Mouse (Mus musculus) inflammation-experienced regulatory T-cells, adult 6 months (primary cell): Measurements from ENCODE around the gene Me1. TPM values are rescaled to one million over a fixed set of nuclear protein-coding genes. Genes with fewer than 3 reads are reported as not detected.

ENCODE experiments used
- ATAC-seq: one replicate; pipeline ENCODE4 v1.8.0; 2017
- polyA plus RNA-seq, 3 experiments: library from polyadenylated mRNA; unstranded; fragments of 100-300 nt; shearing (Covaris generic); gene quantifications; one replicate each; pipeline ENCODE4 v1.2.1; 2017

Gene Me1
- under 1 TPM in 1 of 3 experiments, not detected in 2; 0.09 TPM for polyA plus RNA-seq

- no peak for ATAC-seq
These were observed at the start of gene Me1 for GRCm38 (mm10) chr9:86695818-86696261. Gene Me1 (minus strand): TSS chr9:86695953.

- ATAC-seq = no peak
These were observed 48.3 kb upstream of the Me1 start for GRCm38 (mm10) chr9:86744041-86744440.

DNA sequence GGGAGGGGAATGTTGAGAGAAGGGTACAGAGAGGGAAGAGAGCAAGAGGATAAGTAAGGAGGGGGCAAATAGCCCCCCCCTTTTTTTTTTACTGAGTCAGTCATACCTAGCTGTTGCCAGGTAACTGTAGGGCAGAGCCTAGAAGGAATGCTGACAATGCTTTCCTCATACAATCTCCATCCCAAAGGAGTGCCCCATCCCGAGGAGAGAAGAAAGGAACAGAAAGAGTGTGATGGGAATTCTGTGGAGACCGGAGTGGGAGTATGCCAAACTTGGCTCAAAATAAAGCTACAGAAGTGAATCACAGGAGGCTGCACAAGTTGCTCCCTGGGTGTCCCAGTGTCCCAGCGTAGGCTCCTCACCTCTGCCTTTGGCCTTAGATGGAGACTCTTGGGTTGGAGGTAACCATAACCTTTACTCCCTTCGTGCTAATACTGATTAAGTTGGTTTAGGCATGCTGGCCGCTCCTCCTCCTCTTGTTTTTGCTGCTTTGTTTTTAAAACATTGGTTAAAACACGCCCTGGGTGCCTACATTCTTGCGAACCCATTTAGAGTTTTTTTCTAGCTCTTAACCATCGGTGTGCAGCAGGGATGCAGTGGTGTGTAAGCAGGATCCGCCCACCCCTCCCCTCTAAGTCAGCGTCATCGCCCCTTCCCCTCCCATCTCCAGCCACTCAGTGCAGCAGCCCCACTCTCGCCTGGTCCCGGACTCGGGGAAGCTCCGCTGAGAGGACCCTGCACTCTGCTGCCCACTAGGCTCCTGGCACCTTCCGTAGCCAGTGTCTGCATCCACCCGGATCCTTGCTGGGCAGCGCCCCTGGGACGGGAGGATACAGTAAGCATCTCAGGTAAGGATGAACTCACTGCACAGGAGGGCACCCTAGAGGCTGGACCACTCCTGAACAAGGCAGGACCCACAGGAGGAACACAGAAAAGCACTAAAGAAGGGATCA lies 47.5 kb upstream of the Me1 start, which contains the start of gene Prss35:
TSS of gene Prss35 (plus strand) at position 691 of the 953 bp plus-strand sequence.
- no peak for ATAC-seq

DNA sequence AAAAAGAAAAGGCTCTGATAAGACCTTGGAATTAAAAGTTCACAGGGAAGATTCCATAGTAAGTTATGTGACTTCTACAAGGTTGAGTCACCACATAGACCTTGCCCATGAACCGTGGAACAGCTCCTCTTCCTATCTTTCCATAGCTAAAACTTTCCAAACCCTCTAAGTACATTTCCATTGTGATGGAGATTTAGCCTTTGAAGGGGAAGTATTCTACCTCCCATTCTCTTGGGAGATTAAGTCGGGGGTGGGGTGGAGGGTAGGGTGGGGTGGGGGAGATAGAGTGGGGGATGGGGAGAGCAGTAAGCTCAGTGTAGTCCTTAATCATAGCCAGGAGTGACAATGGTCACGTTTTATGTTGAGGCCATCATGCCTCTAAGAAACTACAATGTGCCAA lies 44.2 kb upstream of the Me1 start:
- no peak for ATAC-seq

- ATAC-seq = no peak
These were observed 43.0 kb upstream of the Me1 start for GRCm38 (mm10) chr9:86738801-86739200.

DNA sequence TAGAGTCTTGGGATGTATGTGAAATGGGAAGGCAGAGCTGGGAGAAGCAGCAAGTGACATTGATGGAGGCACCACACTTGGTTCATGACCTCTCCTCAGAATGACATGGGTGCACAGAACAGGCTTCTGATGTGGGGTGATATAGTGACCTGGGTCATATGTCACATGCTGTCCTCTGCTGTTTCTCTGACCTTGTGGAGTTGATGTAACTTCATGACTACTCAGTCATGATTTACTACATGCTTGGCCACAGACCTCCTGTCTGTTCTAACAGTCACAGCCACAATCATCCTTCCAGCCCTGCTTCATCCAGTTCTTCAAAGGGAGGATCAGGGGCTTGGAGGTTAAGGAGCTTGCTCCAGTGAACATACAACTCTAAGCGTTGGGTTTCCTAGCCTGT lies 42.3 kb upstream of the Me1 start:
- ATAC-seq = no peak

DNA sequence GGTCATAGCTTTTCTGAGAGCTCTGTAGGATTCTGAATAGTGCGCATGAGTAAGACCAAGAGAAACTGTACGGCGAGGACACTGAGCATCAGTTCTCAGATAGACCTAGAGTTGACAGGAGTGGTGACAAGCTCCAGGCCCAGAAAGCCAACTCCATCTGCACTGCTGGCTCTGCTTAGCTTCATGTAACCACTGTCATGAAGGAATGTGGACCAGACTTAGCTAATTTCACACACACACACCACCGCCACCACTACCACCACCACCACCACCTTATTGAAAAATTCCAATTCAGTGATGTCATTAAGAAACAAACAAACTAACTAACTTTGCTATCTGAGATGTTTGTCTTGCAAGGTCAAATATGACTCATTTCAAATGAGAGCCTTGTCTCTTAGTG lies 41.2 kb upstream of the Me1 start:
- ATAC-seq = no peak

DNA sequence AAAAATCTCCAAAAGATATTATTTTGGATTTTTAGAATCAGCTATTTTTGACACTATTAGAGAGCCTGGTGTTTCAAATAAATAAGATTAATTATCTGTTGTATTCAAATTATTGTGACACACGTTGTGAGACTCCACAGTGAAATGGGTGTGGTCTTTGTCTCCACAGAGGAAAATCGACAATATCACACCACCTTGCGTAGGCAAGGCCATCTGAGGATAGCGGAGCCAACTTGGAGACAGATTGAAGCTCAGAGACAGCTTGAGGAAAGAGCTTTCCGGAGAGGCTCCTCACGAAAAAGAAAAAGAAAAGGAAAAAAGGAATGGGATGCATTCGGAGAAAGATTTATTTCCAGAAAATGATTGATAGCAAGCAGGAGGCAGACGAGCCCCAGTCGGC lies 39.0 kb upstream of the Me1 start:
- ATAC-seq = no peak

- ATAC-seq = no peak
These were observed 38.6 kb upstream of the Me1 start for GRCm38 (mm10) chr9:86734357-86734756.

DNA sequence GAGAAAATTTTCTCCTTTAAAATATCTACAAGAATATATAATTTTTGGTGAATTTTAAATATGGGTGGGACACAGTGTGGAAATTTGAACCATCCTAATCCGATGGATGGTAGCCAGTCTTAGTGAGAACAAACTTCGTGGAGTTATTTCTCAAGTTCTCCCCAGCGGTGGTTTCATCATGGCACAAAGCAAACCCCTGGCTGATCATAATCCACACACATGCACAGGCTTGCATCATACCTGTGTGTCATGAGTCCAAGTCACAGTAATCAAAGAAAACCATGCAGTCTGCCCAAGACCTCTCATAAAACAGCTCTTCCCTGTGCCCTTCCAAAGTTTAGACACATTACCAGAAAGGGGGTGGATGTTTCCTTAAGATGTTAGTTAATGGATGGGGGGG lies 34.1 kb upstream of the Me1 start:
- ATAC-seq = no peak

DNA sequence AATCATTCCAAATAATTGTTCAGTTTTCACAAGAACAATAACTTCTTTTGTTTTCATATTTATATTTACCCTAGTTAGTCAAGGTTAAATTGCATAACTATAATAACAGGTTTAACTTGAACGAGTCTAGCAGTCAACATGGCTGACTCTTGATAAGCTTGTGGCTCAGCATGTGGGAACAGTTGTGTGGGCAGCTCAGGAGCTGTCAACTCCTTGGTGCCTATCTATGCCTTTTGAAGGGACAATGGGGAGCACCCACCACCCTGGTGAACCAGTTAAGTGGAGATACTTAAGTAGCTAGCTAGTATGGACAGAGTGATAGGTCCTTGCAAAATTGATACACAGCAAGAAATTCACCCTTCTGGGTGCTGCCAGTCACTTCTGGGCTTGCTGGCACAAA lies 33.3 kb upstream of the Me1 start:
- no peak for ATAC-seq

DNA sequence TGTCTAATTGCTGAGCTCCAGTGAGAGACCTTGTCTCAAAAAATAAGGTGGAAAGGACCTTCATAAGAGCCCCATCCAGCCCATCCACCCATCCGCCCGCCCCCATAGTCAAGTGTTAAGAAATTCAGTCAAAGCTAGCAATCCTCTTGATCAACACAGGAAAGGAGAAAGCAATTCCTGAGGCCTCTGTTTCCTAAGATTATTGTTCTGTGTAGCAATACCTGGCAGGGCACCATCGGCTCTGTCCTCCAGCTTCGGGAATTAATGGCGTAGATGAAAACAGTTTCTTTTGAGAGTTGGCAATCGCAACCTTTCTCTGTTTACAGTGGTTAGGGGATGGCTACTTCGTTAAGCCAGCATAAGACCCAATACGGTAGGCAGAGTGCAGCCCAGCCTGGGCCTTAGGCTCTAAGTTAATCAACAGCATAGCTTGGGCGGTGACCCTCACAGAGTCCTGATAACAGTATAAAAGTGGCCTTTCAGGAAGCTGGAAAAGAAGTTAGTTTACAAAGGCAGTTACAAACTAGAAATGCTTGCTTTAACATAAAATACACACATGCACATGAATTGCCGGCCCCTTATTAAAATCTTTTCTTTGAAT lies 32.6 kb upstream of the Me1 start:
- ATAC-seq = no peak

GRCm38 (mm10) chr9:86726381-86726720 lies 30.6 kb upstream of the Me1 start:
- ATAC-seq = no peak

GRCm38 (mm10) chr9:86725604-86726380 lies 30.0 kb upstream of the Me1 start:
- no peak for ATAC-seq

DNA sequence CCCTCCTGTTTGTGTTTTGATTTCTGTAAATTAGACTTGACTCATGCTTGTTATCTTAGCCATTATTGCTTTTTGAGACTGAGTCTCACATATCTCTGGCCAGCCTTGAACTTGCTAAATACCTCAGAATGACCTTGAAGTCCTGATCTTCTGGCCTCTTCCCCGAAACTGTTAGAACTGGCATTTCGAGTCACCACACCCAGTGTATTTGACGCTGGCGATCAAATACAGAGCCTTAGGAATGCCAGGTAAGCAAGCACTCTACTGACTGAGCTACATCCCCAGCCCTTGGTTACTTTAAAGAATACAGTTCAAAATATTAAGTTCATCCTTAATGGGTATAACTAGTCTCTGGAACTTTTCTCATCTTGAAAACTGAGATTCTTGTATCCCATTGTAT lies 29.3 kb upstream of the Me1 start:
- no peak for ATAC-seq

GRCm38 (mm10) chr9:86720794-86721193 lies 25.0 kb upstream of the Me1 start:
- ATAC-seq = no peak

DNA sequence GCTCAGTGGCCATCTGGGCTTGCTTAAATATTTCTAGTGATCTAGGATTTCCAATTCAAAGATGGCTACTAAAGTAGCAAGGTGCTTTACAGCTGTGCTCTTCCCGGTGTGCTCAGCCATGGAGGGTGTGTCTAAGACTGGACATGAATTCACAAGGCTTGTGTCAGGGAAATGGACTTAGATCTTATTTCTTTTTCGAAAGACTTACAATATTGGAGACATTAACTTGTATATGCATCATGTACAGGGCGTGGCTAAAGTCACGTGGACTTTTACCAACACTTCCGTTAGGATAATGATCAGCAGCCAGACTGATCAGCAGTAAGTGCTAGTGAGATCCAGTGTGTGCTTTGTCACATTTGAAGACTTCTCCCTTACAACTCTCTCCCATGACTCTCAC lies 24.5 kb upstream of the Me1 start:
- no peak for ATAC-seq

GRCm38 (mm10) chr9:86717119-86717518 lies 21.4 kb upstream of the Me1 start:
- no peak for ATAC-seq

- ATAC-seq = no peak
These were observed 20.8 kb upstream of the Me1 start for GRCm38 (mm10) chr9:86716540-86716939.

GRCm38 (mm10) chr9:86714089-86714488 lies 18.3 kb upstream of the Me1 start:
- no peak for ATAC-seq

GRCm38 (mm10) chr9:86712648-86713047 lies 16.9 kb upstream of the Me1 start:
- no peak for ATAC-seq

DNA sequence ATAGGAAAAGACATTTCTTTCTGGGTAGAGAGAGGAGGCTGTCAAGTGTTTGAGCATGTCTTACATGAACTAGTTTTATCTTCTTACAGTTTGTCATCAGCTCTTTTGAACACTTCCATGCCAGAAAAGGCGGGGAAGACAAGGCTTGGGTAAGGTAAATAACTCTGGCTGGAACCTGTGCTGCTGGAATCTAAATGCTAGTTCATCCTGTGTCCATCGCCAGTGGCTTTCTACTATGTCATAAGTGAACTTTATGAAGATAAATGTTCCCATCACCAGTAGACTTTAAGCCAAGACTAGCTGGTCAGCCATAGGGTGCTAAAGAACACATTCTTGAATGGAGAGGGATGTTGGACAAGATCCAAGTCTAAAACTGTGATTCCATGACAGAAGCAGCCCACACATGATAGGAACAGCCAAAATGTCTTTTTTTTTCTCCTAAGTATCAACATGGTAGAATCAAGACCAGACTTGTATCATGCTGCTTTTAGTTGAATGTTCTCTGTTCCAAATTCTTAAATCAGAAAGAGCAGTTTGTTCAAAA lies 14.4 kb upstream of the Me1 start:
- ATAC-seq = no peak

GRCm38 (mm10) chr9:86708921-86709320 lies 13.2 kb upstream of the Me1 start:
- ATAC-seq = no peak
